Mouse (Mus musculus): Measurements from ENCODE around the gene Wdr41. TPM values are rescaled to one million over a fixed set of nuclear protein-coding genes. Genes with fewer than 3 reads are reported as not detected.

Gene Wdr41
- polyA plus RNA-seq, 1 experiment from 2014 or later, result 21.6 TPM

- ATAC-seq, result no peak
- Histone ChIP-seq H3K9ac (no peak overlapping the region), H3K36me3 (no peaks in the 10 kb centered on the region), H3K27ac (no peak overlapping the region), H3K9me3 (no peaks in the 10 kb centered on the region), H3K27me3 (replicated peaks) (no peaks in the 10 kb centered on the region), H3K4me3 (replicated peaks) (no peak overlapping the region), H3K4me1 (replicated peaks) (no peaks in the 10 kb centered on the region), H3K4me2 (replicated peaks) (no peak overlapping the region)
- WGBS, result 87% methylated on average over 7 of the region's 7 CpGs
These were observed 33.1 kb downstream of the Wdr41 start for GRCm38 (mm10) chr13:95009261-95009660.

- H3K4me3 ChIP-seq (replicated peaks), result no peak overlapping the region
- ATAC-seq, result no peak
These were observed 35.6 kb downstream of the Wdr41 start for GRCm38 (mm10) chr13:95011546-95012257.

GRCm38 (mm10) chr13:95017278-95017677 lies 41.1 kb downstream of the Wdr41 start:
- no peak overlapping the region for H3K9ac ChIP-seq
- 85% methylated on average over 6 of the region's 6 CpGs for WGBS
- no peak for ATAC-seq
- H3K4me3 ChIP-seq (replicated peaks), result no peak overlapping the region
- H3K4me1 ChIP-seq (replicated peaks), result no peaks in the 10 kb centered on the region
- H3K36me3 ChIP-seq, result no peaks in the 10 kb centered on the region
- H3K27ac ChIP-seq, result no peak overlapping the region
- H3K4me2 ChIP-seq (replicated peaks), result no peak overlapping the region
- H3K9me3 ChIP-seq, result no peaks in the 10 kb centered on the region
- no peaks in the 10 kb centered on the region for H3K27me3 ChIP-seq (replicated peaks)

More at GRCm38 (mm10) chr13:95011546-95012257, 35.6 kb downstream of the Wdr41 start:
- H3K36me3 ChIP-seq, result no peaks in the 10 kb centered on the region
- H3K27me3 ChIP-seq (replicated peaks), result no peaks in the 10 kb centered on the region
- H3K27ac ChIP-seq, result no peak overlapping the region
- 83% methylated on average over 7 of the region's 7 CpGs for WGBS
- H3K9ac ChIP-seq, result no peak overlapping the region
- no peak overlapping the region for H3K4me2 ChIP-seq (replicated peaks)
- H3K4me1 ChIP-seq (replicated peaks), result no peaks in the 10 kb centered on the region
- H3K9me3 ChIP-seq, result no peaks in the 10 kb centered on the region

GRCm38 (mm10) chr13:95017916-95018315 lies 41.8 kb downstream of the Wdr41 start:
- Histone ChIP-seq H3K27ac (peak overlapping the region; percentile 3; the same call in 1 of the 2 replicates), H3K4me2 (replicated peaks) (no peak overlapping the region), H3K4me1 (replicated peaks) (no peaks in the 10 kb centered on the region), H3K9me3 (no peaks in the 10 kb centered on the region), H3K27me3 (replicated peaks) (no peaks in the 10 kb centered on the region), H3K9ac (no peak overlapping the region; the same call in 1 of the 2 replicates), H3K4me3 (replicated peaks) (no peak overlapping the region), H3K36me3 (no peaks in the 10 kb centered on the region)
- WGBS, result 4% methylated on average over 9 of the region's 9 CpGs
- peak; percentile 82 for ATAC-seq

GRCm38 (mm10) chr13:95019345-95019744 lies 43.2 kb downstream of the Wdr41 start:
- Histone ChIP-seq H3K27me3 (replicated peaks) (no peaks in the 10 kb centered on the region), H3K9ac (no peak overlapping the region), H3K4me2 (replicated peaks) (no peak overlapping the region), H3K9me3 (no peaks in the 10 kb centered on the region), H3K27ac (no peak overlapping the region), H3K4me3 (replicated peaks) (no peak overlapping the region), H3K36me3 (no peaks in the 10 kb centered on the region), H3K4me1 (replicated peaks) (no peaks in the 10 kb centered on the region)
- ATAC-seq, result no peak
- 74% methylated on average over 6 of the region's 6 CpGs for WGBS

- ATAC-seq, result no peak
- Histone ChIP-seq H3K4me3 (replicated peaks) (no peak overlapping the region), H3K9me3 (no peaks in the 10 kb centered on the region), H3K4me1 (replicated peaks) (no peaks in the 10 kb centered on the region), H3K27ac (no peak overlapping the region), H3K27me3 (replicated peaks) (no peaks in the 10 kb centered on the region), H3K4me2 (replicated peaks) (no peak overlapping the region), H3K36me3 (no peaks in the 10 kb centered on the region), H3K9ac (no peak overlapping the region)
- WGBS, result 89% methylated on average over 6 of the region's 6 CpGs
These were observed 44.1 kb downstream of the Wdr41 start for GRCm38 (mm10) chr13:95020216-95020615.

GRCm38 (mm10) chr13:95030828-95031227 lies 54.7 kb downstream of the Wdr41 start:
- Histone ChIP-seq H3K4me2 (replicated peaks) (no peak overlapping the region), H3K4me1 (replicated peaks) (0 out of 2 replicates have a peak, but pooled peaks cover 2% of the 10 kb centered on the region), H3K36me3 (no peaks in the 10 kb centered on the region; the same call in 1 of the 2 replicates), H3K27me3 (replicated peaks) (no peaks in the 10 kb centered on the region), H3K9me3 (no peaks in the 10 kb centered on the region), H3K27ac (no peak overlapping the region), H3K9ac (no peak overlapping the region), H3K4me3 (replicated peaks) (no peak overlapping the region)
- ATAC-seq, result no peak
- WGBS, result 91% methylated on average over 6 of the region's 6 CpGs

- H3K27me3 ChIP-seq (replicated peaks), result no peaks in the 10 kb centered on the region
- H3K9me3 ChIP-seq, result no peaks in the 10 kb centered on the region
- H3K4me1 ChIP-seq (replicated peaks), result 0 out of 2 replicates have a peak, but pooled peaks cover 2% of the 10 kb centered on the region
- no peak overlapping the region for H3K9ac ChIP-seq
- WGBS, result 53% methylated on average over 17 of the region's 17 CpGs
- H3K27ac ChIP-seq, result peak overlapping the region; percentile 49
- ATAC-seq, result peak; percentile 88
- H3K36me3 ChIP-seq, result no peaks in the 10 kb centered on the region; the same call in 1 of the 2 replicates
- H3K4me2 ChIP-seq (replicated peaks), result 0 out of 2 replicates have a peak overlapping the region, but pooled peaks have one; percentile 24
- H3K4me3 ChIP-seq (replicated peaks), result no peak overlapping the region
These were observed 56.1 kb downstream of the Wdr41 start for GRCm38 (mm10) chr13:95032127-95032831.

GRCm38 (mm10) chr13:95032973-95033372 lies 56.8 kb downstream of the Wdr41 start:
- Histone ChIP-seq H3K9ac (no peak overlapping the region), H3K4me1 (replicated peaks) (0 out of 2 replicates have a peak, but pooled peaks cover 2% of the 10 kb centered on the region), H3K9me3 (no peaks in the 10 kb centered on the region), H3K27ac (peak overlapping the region; percentile 49; the same call in 1 of the 2 replicates), H3K36me3 (no peaks in the 10 kb centered on the region; the same call in 1 of the 2 replicates), H3K4me3 (replicated peaks) (no peak overlapping the region), H3K4me2 (replicated peaks) (no peak overlapping the region), H3K27me3 (replicated peaks) (no peaks in the 10 kb centered on the region)
- 77% methylated on average over 6 of the region's 6 CpGs for WGBS
- ATAC-seq, result peak; percentile 58

- Histone ChIP-seq H3K4me1 (replicated peaks) (0 out of 2 replicates have a peak, but pooled peaks cover 2% of the 10 kb centered on the region), H3K9ac (no peak overlapping the region), H3K36me3 (no peaks in the 10 kb centered on the region), H3K27ac (no peak overlapping the region), H3K4me2 (replicated peaks) (no peak overlapping the region), H3K9me3 (no peaks in the 10 kb centered on the region), H3K27me3 (replicated peaks) (no peaks in the 10 kb centered on the region), H3K4me3 (replicated peaks) (no peak overlapping the region)
- WGBS, result 73% methylated on average over 9 of the region's 9 CpGs
- ATAC-seq, result no peak
These were observed 58.0 kb downstream of the Wdr41 start for GRCm38 (mm10) chr13:95034094-95034493.

- H3K4me3 ChIP-seq (replicated peaks), result no peak overlapping the region
- no peak overlapping the region for H3K4me2 ChIP-seq (replicated peaks)
- H3K4me1 ChIP-seq (replicated peaks), result 0 out of 2 replicates have a peak, but pooled peaks cover 2% of the 10 kb centered on the region
- H3K36me3 ChIP-seq, result no peaks in the 10 kb centered on the region
- H3K27me3 ChIP-seq (replicated peaks), result no peaks in the 10 kb centered on the region
- ATAC-seq, result no peak
- no peaks in the 10 kb centered on the region for H3K9me3 ChIP-seq
- WGBS, result 71% methylated on average over 2 of the region's 2 CpGs
- no peak overlapping the region for H3K9ac ChIP-seq
- no peak overlapping the region for H3K27ac ChIP-seq
These were observed 58.6 kb downstream of the Wdr41 start for GRCm38 (mm10) chr13:95034715-95035114.

GRCm38 (mm10) chr13:95038200-95038599 lies 62.1 kb downstream of the Wdr41 start:
- Histone ChIP-seq H3K27ac (no peak overlapping the region), H3K9me3 (no peaks in the 10 kb centered on the region), H3K4me3 (replicated peaks) (no peak overlapping the region), H3K9ac (no peak overlapping the region), H3K4me2 (replicated peaks) (no peak overlapping the region), H3K4me1 (replicated peaks) (no peaks in the 10 kb centered on the region), H3K27me3 (replicated peaks) (no peaks in the 10 kb centered on the region), H3K36me3 (no peaks in the 10 kb centered on the region)
- WGBS, result 36% methylated on average over 4 of the region's 4 CpGs
- no peak for ATAC-seq
